Mouse (Mus musculus): ENCODE data around the gene Mup6. TPM values are rescaled to one million over a fixed set of nuclear protein-coding genes. Genes with fewer than 3 reads are reported as not detected.
A peak's percentile ranks its signal among the peaks of the same experiment; 100 is the strongest.

The Mup6 gene
- polyA plus RNA-seq (2011; ENCODE audit: insufficient read depth, insufficient read length, low replicate concordance, missing spikeins), result 3.0 TPM in 1 of 2 replicates, not detected in the other

DNA sequence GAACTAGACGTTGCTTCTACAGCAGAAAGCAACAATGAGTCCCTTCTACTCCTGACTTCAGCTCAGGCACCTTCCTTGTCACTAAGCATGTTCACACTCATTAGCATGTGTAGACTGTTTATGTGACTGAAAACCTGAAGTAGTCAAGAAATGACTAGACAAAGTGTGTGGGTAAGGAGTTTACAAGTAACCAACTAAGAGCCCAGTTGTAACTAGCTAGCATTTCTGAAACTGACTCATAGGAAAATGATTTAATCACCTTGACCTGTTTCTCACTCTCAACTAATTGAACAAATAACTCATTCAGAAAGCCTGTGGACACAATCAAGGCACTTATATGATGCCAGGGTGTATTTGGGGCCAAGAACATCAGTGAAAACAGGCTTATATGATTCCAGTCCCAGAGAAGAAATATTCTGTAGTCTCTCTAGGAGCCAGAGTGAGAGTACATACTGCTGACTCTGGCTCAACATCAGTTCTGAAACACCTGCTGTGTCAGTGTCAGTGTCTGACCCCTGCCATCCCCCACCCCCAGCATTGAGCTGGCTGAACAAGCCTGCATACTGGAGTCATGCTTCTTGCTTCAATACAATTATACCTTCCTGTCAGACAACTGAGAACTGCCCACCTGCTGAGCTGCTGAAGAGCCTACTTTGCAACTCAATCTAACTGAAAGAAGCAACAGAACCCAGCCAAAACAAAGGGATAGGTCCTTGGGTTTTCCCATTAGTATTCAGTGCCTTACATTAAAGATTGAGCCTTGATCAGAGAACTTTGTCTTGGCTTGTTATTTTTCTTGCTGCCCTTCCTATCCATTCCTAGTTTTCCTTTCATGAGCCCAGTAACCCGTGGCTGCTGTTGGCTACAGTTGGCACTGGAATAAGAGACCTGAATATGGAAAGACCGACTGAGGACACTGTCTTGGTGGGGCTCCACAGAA, at the start of gene Mup6:
Mup6 (plus strand) TSS at position 890 of the 940 bp plus-strand sequence.
- no peak within 1 kb of the TSS for H3K27ac ChIP-seq (ENCODE audit: control insufficient read depth, insufficient read depth, low read depth, low read length, poor library complexity)
- no peak for TF ChIP-seq CTCF (IDR thresholded peaks at IDR 0.05; ENCODE audit: control insufficient read depth, insufficient read depth, low read length)
- no peak for TF ChIP-seq POLR2A (IDR thresholded peaks at IDR 0.05; ENCODE audit: borderline replicate concordance, control insufficient read depth, low read depth, low read length)
- no peaks in the 10 kb centered on the region for H3K4me1 ChIP-seq (ENCODE audit: control insufficient read depth, insufficient read depth, low read length)
- 46% methylated on average over 3 of the region's 3 CpGs for WGBS
- H3K4me3 ChIP-seq (replicated peaks; ENCODE audit: control insufficient read depth, low read depth, low read length), result no peak within 1 kb of the TSS

DNA sequence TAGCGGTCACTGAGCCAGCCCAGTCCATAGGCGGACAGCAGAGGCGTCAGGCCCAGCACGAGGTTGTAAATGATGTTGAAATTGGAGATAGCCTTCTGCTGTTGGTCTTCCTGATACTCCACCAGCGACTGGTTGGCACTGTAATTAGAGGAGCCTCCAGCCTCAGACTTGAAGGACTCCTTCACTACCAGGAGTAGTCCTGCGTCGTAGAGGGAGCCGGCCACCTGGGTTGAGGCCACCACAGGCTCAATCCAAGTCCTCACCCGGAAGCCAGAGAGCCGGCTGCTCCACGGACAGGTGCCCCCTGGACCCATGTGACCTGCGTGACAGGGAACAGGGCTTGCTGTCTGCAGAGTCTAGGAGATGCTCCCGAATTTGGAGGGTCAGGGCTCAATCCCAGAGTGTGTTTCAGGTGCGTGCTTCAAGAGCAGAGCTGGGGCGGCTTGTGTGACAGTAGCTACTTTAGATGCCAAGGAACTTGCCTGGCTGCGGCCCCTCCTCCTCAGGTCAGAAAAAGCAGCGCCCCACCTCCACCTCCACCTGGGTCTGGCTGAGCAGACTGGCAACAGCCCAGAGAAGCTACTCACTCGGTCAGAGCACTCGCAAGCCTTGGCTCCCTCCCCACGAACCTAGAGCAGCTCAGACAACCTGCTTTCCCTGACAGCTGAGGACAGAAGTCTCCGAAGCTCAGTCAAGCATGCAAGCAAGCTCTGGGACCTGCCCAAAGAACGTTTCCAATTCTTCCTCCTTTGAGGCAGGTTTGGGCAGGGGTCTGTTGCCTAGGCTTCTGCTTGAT, 49.3 kb upstream of the Mup6 start, which contains the start of gene Slc46a2:
Slc46a2 (minus strand) TSS at position 449 of the 796 bp plus-strand sequence.
- no peaks in the 10 kb centered on the region; the same call in 1 of the 2 replicates for H3K4me1 ChIP-seq (ENCODE audit: control insufficient read depth, insufficient read depth, low read length)
- TF ChIP-seq CTCF (IDR thresholded peaks at IDR 0.05; ENCODE audit: control insufficient read depth, insufficient read depth, low read length) (no peak), POLR2A (IDR thresholded peaks at IDR 0.05; ENCODE audit: borderline replicate concordance, control insufficient read depth, low read depth, low read length) (no peak)
- H3K27ac ChIP-seq (ENCODE audit: control insufficient read depth, insufficient read depth, low read depth, low read length, poor library complexity), result no peak within 1 kb of the TSS
- no peak within 1 kb of the TSS for H3K4me3 ChIP-seq (replicated peaks; ENCODE audit: control insufficient read depth, low read depth, low read length)
- 39% methylated on average over 22 of the region's 22 CpGs for WGBS

DNA sequence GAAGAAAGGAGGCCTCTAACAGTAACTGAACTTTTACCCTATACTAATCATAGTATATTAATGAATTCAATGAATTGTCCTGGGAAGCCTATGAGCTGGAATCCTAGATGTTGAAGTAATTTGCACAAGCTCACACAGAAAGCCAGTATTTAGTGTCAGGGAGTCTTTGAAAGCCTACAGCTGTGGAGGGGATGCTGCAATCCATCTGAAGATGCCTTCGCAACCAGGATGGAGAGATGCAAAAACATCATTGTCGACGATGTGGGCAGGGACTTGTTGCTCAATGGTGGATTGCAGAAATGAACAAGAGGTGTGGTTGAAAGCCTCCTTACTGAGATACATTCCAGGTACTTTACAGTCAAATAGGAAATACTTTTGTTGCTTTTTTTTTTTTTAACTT, 46.1 kb upstream of the Mup6 start:
- Histone ChIP-seq H3K4me3 (replicated peaks; ENCODE audit: control insufficient read depth, low read depth, low read length) (no peak overlapping the region), H3K27ac (ENCODE audit: control insufficient read depth, insufficient read depth, low read depth, low read length, poor library complexity) (no peak overlapping the region), H3K4me1 (ENCODE audit: control insufficient read depth, insufficient read depth, low read length) (no peaks in the 10 kb centered on the region; the same call in 1 of the 2 replicates)
- TF ChIP-seq CTCF (IDR thresholded peaks at IDR 0.05; ENCODE audit: control insufficient read depth, insufficient read depth, low read length) (no peak), POLR2A (IDR thresholded peaks at IDR 0.05; ENCODE audit: borderline replicate concordance, control insufficient read depth, low read depth, low read length) (no peak)
- 59% methylated on average over 3 of the region's 3 CpGs for WGBS

DNA sequence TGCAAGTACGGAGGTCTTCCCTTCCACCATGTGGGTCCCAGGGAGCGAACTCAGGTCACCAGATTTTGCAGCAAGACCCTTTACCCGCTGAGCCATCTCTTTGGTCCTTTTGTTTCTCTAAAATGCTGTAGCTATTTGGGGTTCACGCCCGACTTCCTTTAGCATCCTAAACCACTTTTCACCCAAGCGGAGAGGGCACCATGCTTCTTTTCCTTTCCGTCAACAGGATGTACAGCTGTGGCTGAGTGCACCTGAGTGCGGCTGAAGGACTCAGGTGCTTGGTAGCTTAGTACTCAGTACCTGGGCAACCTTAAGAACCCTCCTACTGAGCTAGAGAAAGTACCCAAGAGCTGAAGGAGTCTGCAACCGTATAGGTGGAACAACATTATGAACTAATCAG, 39.0 kb upstream of the Mup6 start:
- H3K4me3 ChIP-seq (replicated peaks; ENCODE audit: control insufficient read depth, low read depth, low read length), result no peak overlapping the region
- H3K4me1 ChIP-seq (ENCODE audit: control insufficient read depth, insufficient read depth, low read length), result no peaks in the 10 kb centered on the region; the same call in 1 of the 2 replicates
- 63% methylated on average over 9 of the region's 9 CpGs for WGBS
- no peak overlapping the region for H3K27ac ChIP-seq (ENCODE audit: control insufficient read depth, insufficient read depth, low read depth, low read length, poor library complexity)
- no peak for TF ChIP-seq CTCF (IDR thresholded peaks at IDR 0.05; ENCODE audit: control insufficient read depth, insufficient read depth, low read length)
- TF ChIP-seq POLR2A (IDR thresholded peaks at IDR 0.05; ENCODE audit: borderline replicate concordance, control insufficient read depth, low read depth, low read length), result no peak

DNA sequence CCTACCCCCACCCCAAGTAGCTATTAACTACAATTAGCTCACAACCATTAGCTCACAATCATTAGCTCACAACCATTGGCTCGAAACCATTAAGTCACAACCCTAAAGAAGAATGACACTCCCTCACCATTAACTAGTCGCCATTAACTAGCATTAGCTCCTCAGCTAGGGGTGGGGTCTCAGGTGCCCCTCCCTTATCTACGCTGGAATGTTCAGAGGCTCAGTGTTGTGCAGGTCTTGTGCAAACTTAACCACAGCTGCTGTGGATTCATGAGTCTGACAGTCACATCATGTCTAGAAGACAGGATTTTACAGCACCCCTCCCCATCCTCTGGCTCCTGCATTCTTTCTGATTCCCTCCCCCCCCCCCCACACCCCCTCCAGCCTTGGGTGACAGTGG, 36.4 kb upstream of the Mup6 start:
- WGBS, result 67% methylated on average over 3 of the region's 3 CpGs
- Histone ChIP-seq H3K4me3 (replicated peaks; ENCODE audit: control insufficient read depth, low read depth, low read length) (no peak overlapping the region), H3K27ac (ENCODE audit: control insufficient read depth, insufficient read depth, low read depth, low read length, poor library complexity) (no peak overlapping the region), H3K4me1 (ENCODE audit: control insufficient read depth, insufficient read depth, low read length) (no peaks in the 10 kb centered on the region; the same call in 1 of the 2 replicates)
- TF ChIP-seq CTCF (IDR thresholded peaks at IDR 0.05; ENCODE audit: control insufficient read depth, insufficient read depth, low read length), result no peak

- WGBS, result 4% methylated on average over 6 of the region's 6 CpGs
These were observed 35.7 kb upstream of the Mup6 start for GRCm38 (mm10) chr4:59928347-59928746.

GRCm38 (mm10) chr4:59932505-59933281, 31.4 kb upstream of the Mup6 start:
- H3K4me3 ChIP-seq (replicated peaks; ENCODE audit: control insufficient read depth, low read depth, low read length), result no peak overlapping the region
- 69% methylated on average over 6 of the region's 6 CpGs for WGBS
- TF ChIP-seq CTCF (IDR thresholded peaks at IDR 0.05; ENCODE audit: control insufficient read depth, insufficient read depth, low read length) (0 out of 2 replicates have a peak, but pooled peaks have one; percentile 9), POLR2A (IDR thresholded peaks at IDR 0.05; ENCODE audit: borderline replicate concordance, control insufficient read depth, low read depth, low read length) (no peak)
- H3K4me1 ChIP-seq (ENCODE audit: control insufficient read depth, insufficient read depth, low read length), result no peaks in the 10 kb centered on the region
- no peak overlapping the region for H3K27ac ChIP-seq (ENCODE audit: control insufficient read depth, insufficient read depth, low read depth, low read length, poor library complexity)

More at GRCm38 (mm10) chr4:59928347-59928746, 35.7 kb upstream of the Mup6 start:
- TF ChIP-seq POLR2A (IDR thresholded peaks at IDR 0.05; ENCODE audit: borderline replicate concordance, control insufficient read depth, low read depth, low read length), result no peak
- TF ChIP-seq CTCF (IDR thresholded peaks at IDR 0.05; ENCODE audit: control insufficient read depth, insufficient read depth, low read length), result peak; percentile 73
- no peak overlapping the region for H3K27ac ChIP-seq (ENCODE audit: control insufficient read depth, insufficient read depth, low read depth, low read length, poor library complexity)
- no peak overlapping the region for H3K4me3 ChIP-seq (replicated peaks; ENCODE audit: control insufficient read depth, low read depth, low read length)
- no peaks in the 10 kb centered on the region; the same call in 1 of the 2 replicates for H3K4me1 ChIP-seq (ENCODE audit: control insufficient read depth, insufficient read depth, low read length)

Measured in bone marrow, adult 2 months (tissue).